ENCODE assay signal across 8 mouse cellular contexts in genomic region chr11:88356598-88357290, GRCm38 (mm10).
DNase-seq lines count a peak whose midpoint lies in the region; ATAC-seq and TF ChIP-seq lines count a peak whose summit lies in the region.

No protein-coding gene starts in this region.

- peak overlapping the region; percentile 75 for H3K27ac ChIP-seq in forebrain, postnatal 0 days (ENCODE audit: low read depth, low read length)
- peak overlapping the region; percentile 91 for H3K27ac ChIP-seq in hindbrain, embryonic 12.5 days
- no peak overlapping the region for H3K27ac ChIP-seq in lung, postnatal 0 days (ENCODE audit: low read length)

- peak; percentile 17 for DNase-seq in MEL-GATA-1-ER (ENCODE audit: extremely low read depth, low read depth)
- peak; percentile 10 for DNase-seq in c-Kit-positive CD71-negative TER-119-negative erythroid progenitor cells, embryonic 14.5 days (ENCODE audit: low read depth)
- DNase-seq in forebrain, postnatal 0 days, result peak; percentile 93
- DNase-seq in left cerebral cortex, adult 11 months (ENCODE audit: low spot score), result peak; percentile 75
- DNase-seq in lung, postnatal 0 days (ENCODE audit: low spot score), result peak; percentile 89
- DNase-seq in right cerebral cortex, adult 2 months (ENCODE audit: low spot score in 2 of 2), result peak; percentile 60 to 72
- DNase-seq in thymus, postnatal 14 days, result no peak

- H3K4me1 ChIP-seq in forebrain, postnatal 0 days (ENCODE audit: insufficient read depth), result peaks cover 14% of the 10 kb centered on the region
- H3K4me1 ChIP-seq in hindbrain, embryonic 12.5 days, result peaks cover 47% of the 10 kb centered on the region
- H3K4me1 ChIP-seq in lung, postnatal 0 days (ENCODE audit: insufficient read depth, low read depth, low read length), result peaks cover 3% of the 10 kb centered on the region; the same call in 1 of the 2 replicates

- H3K27me3 ChIP-seq in forebrain, postnatal 0 days (ENCODE audit: insufficient read depth, low read length), result no peaks in the 10 kb centered on the region
- no peaks in the 10 kb centered on the region for H3K27me3 ChIP-seq in hindbrain, embryonic 12.5 days
- no peaks in the 10 kb centered on the region for H3K27me3 ChIP-seq in lung, postnatal 0 days (replicated peaks; ENCODE audit: insufficient read depth, low read length)

- TF ChIP-seq EP300 in lung, postnatal 0 days (IDR thresholded peaks at IDR 0.05), result no peak

- H3K4me3 ChIP-seq in forebrain, postnatal 0 days (ENCODE audit: low read depth, low read length), result 0 out of 2 replicates have a peak overlapping the region, but pooled peaks have one; percentile 5
- H3K4me3 ChIP-seq in hindbrain, embryonic 12.5 days, result no peak overlapping the region
- no peak overlapping the region for H3K4me3 ChIP-seq in lung, postnatal 0 days (ENCODE audit: low read depth, low read length)

- peak overlapping the region; percentile 31 for H3K4me2 ChIP-seq in forebrain, postnatal 0 days (ENCODE audit: low read depth)
- H3K4me2 ChIP-seq in hindbrain, embryonic 12.5 days (replicated peaks), result peak overlapping the region; percentile 37
- no peak overlapping the region for H3K4me2 ChIP-seq in lung, postnatal 0 days (replicated peaks; ENCODE audit: low read depth, low read length)

- H3K9ac ChIP-seq in forebrain, postnatal 0 days, result 0 out of 2 replicates have a peak overlapping the region, but pooled peaks have one; percentile 29
- H3K9ac ChIP-seq in hindbrain, embryonic 12.5 days, result no peak overlapping the region
- H3K9ac ChIP-seq in lung, postnatal 0 days (replicated peaks; ENCODE audit: low read depth), result no peak overlapping the region

- no peak for TF ChIP-seq CTCF in forebrain, postnatal 0 days (IDR thresholded peaks at IDR 0.05; ENCODE audit: low read depth)
- no peak for TF ChIP-seq CTCF in lung, postnatal 0 days (IDR thresholded peaks at IDR 0.05)

- ATAC-seq in forebrain, postnatal 0 days, result peak; percentile 98
- peak; percentile 97 for ATAC-seq in hindbrain, embryonic 12.5 days (ENCODE audit: low FRiP score)
- peak; percentile 93 for ATAC-seq in lung, postnatal 0 days

- no peaks in the 10 kb centered on the region for H3K9me3 ChIP-seq in forebrain, postnatal 0 days (ENCODE audit: low read length)
- no peaks in the 10 kb centered on the region for H3K9me3 ChIP-seq in hindbrain, embryonic 12.5 days (replicated peaks)
- no peaks in the 10 kb centered on the region for H3K9me3 ChIP-seq in lung, postnatal 0 days (ENCODE audit: low read length)

- WGBS in forebrain, postnatal 0 days, result 7% methylated on average over 8 of the region's 8 CpGs
- WGBS in hindbrain, embryonic 12.5 days, result 28% methylated on average over 8 of the region's 8 CpGs
- 38% methylated on average over 8 of the region's 8 CpGs for WGBS in lung, postnatal 0 days

- no peaks in the 10 kb centered on the region for H3K36me3 ChIP-seq in forebrain, postnatal 0 days (ENCODE audit: insufficient read depth)
- H3K36me3 ChIP-seq in hindbrain, embryonic 12.5 days, result peaks cover 29% of the 10 kb centered on the region
- 0 out of 2 replicates have a peak, but pooled peaks cover 3% of the 10 kb centered on the region for H3K36me3 ChIP-seq in lung, postnatal 0 days (ENCODE audit: insufficient read depth, low read length)
